Mouse (Mus musculus): ENCODE results near the gene Eif3j1. TPM values are rescaled to one million over a fixed set of nuclear protein-coding genes. Genes with fewer than 3 reads are reported as not detected.
"Not testable (repeated sequence)": the region's sequence is repeated elsewhere in the genome, so short reads cannot be mapped to it uniquely, and the experiment has no call there.

Eif3j1 gene
- total RNA-seq, 2 experiments from 2014 or later: 21.0 to 21.3 TPM

GRCm38 (mm10) chr2:122093844-122094243 is 65.5 kb downstream of the Eif3j1 start:
- DNase-seq (ENCODE audit: low spot score in 2 of 2): no peak

GRCm38 (mm10) chr2:122097686-122098085 is 69.3 kb downstream of the Eif3j1 start:
- DNase-seq (ENCODE audit: low spot score in 2 of 2): not testable (repeated sequence)

- no peak for DNase-seq (ENCODE audit: low spot score in 2 of 2)
Measured at GRCm38 (mm10) chr2:122102070-122102469, 73.7 kb downstream of the Eif3j1 start.

Small RNA genes lying within 50 kb of the gene (microRNA-seq; reads per million reads assigned to microRNA genes)
- gene Gm47314: 0 to 0.23 reads per million in 2 experiments

Other genes starting within 250 kb of the Eif3j1 start
- gene Frmd5, start 221.5 kb upstream of the Eif3j1 start, total RNA-seq (2021): 10 to 100 TPM; 32.8 to 33.8 TPM
- 100 to 1,000 TPM; 126 to 130 TPM for gene Casc4, start 161.6 kb upstream of the Eif3j1 start, total RNA-seq (2021)
- 10 to 100 TPM; 30.3 to 33.4 TPM for gene Ctdspl2, start 72.5 kb upstream of the Eif3j1 start, total RNA-seq (2021)
- gene Mageb3, start 72.5 kb upstream of the Eif3j1 start, total RNA-seq (2021): under 1 TPM; 0.23 to 0.48 TPM
- 10 to 100 TPM; 17.3 to 19.7 TPM for gene Spg11, start 89.8 kb downstream of the Eif3j1 start, total RNA-seq (2021)
- gene B2m, start 119.1 kb downstream of the Eif3j1 start, total RNA-seq (2021): 10 to 100 TPM; 70.8 to 93.3 TPM
- not detected for gene Trim69, start 132.2 kb downstream of the Eif3j1 start, total RNA-seq (2021)
- gene Patl2, start 157.6 kb downstream of the Eif3j1 start, total RNA-seq (2021): under 1 TPM in 1 of 2 experiments, not detected in 1; 0.26 TPM
- gene Terb2, start 157.7 kb downstream of the Eif3j1 start, total RNA-seq (2021): not detected
- 10 to 100 TPM; 12.2 to 13.4 TPM for gene Sord, start 206.2 kb downstream of the Eif3j1 start, total RNA-seq (2021)

Data from layer of hippocampus, postnatal 14 days (tissue).